Mouse (Mus musculus): Measurements from ENCODE around the gene Nkd1. TPM values are rescaled to one million over a fixed set of nuclear protein-coding genes. Genes with fewer than 3 reads are reported as not detected.
A peak's percentile ranks its signal among the peaks of the same experiment; 100 is the strongest.

Nkd1 gene
- total RNA-seq, 1 experiment: 1.8 TPM

GRCm38 (mm10) chr8:88604065-88605038 is 83.2 kb downstream of the Nkd1 start:
- TF ChIP-seq ZNF384 (IDR thresholded peaks at IDR 0.05; ENCODE audit: low read depth, low read length): no peak
- no peak for TF ChIP-seq MAFK (IDR thresholded peaks at IDR 0.05; ENCODE audit: insufficient read depth, low read depth, low read length)
- no peak for TF ChIP-seq CHD2 (IDR thresholded peaks at IDR 0.05; ENCODE audit: low read depth, low read length)
- TF ChIP-seq ZC3H11A (IDR thresholded peaks at IDR 0.05; ENCODE audit: borderline replicate concordance, low read depth, low read length): no peak
- TF ChIP-seq HCFC1 (IDR thresholded peaks at IDR 0.05; ENCODE audit: borderline replicate concordance, insufficient read depth, low read length): no peak
- in situ Hi-C loops (cut with MboI; ENCODE audit: low sequenced_read_pairs in 2 of 2, unreplicated experiment in 2 of 2): no loop called here
- no peak overlapping the region for H3K27ac ChIP-seq (ENCODE audit: insufficient read depth, low read depth, low read length, poor library complexity, severe bottlenecking)

GRCm38 (mm10) chr8:88605361-88606040 is 84.3 kb downstream of the Nkd1 start:
- Histone ChIP-seq H3K36me3 (ENCODE audit: control insufficient read depth, insufficient read depth, low read length, poor library complexity, severe bottlenecking) (no peaks in the 10 kb centered on the region), H3K4me3 (ENCODE audit: insufficient read depth in 1 of 2, low read depth in 1 of 2, low read length in 2 of 2, poor library complexity in 1 of 2, severe bottlenecking in 1 of 2) (no peak overlapping the region), H3K4me1 (ENCODE audit: control insufficient read depth in 2 of 2, insufficient read depth in 2 of 2, low read length in 2 of 2, poor library complexity in 1 of 2) (peaks cover 1 to 6% of the 10 kb centered on the region in 2 experiments; a peak in 1 of 4 replicates), H3K9me3 (ENCODE audit: control insufficient read depth, insufficient read depth, low read depth, low read length) (no peaks in the 10 kb centered on the region), H3K27ac (ENCODE audit: insufficient read depth, low read depth, low read length, poor library complexity, severe bottlenecking) (no peak overlapping the region), H3K9ac (ENCODE audit: insufficient read depth, low read depth, low read length, poor library complexity, severe bottlenecking) (no peak overlapping the region)
- no peak for DNase-seq (ENCODE audit: low read depth, low spot score)
- no peak for TF ChIP-seq MAFK (IDR thresholded peaks at IDR 0.05; ENCODE audit: insufficient read depth, low read depth, low read length)
- no peak for TF ChIP-seq ZC3H11A (IDR thresholded peaks at IDR 0.05; ENCODE audit: borderline replicate concordance, low read depth, low read length)
- TF ChIP-seq HCFC1 (IDR thresholded peaks at IDR 0.05; ENCODE audit: borderline replicate concordance, insufficient read depth, low read length): no peak
- no peak for TF ChIP-seq CHD2 (IDR thresholded peaks at IDR 0.05; ENCODE audit: low read depth, low read length)
- TF ChIP-seq ZNF384 (IDR thresholded peaks at IDR 0.05; ENCODE audit: low read depth, low read length): no peak
- in situ Hi-C loops (cut with MboI; ENCODE audit: low sequenced_read_pairs in 2 of 2, unreplicated experiment in 2 of 2): no loop called here

More at GRCm38 (mm10) chr8:88604065-88605038, 83.2 kb downstream of the Nkd1 start:
- no peak overlapping the region for H3K4me3 ChIP-seq (ENCODE audit: insufficient read depth in 1 of 2, low read depth in 1 of 2, low read length in 2 of 2, poor library complexity in 1 of 2, severe bottlenecking in 1 of 2)
- H3K9me3 ChIP-seq (ENCODE audit: control insufficient read depth, insufficient read depth, low read depth, low read length): no peaks in the 10 kb centered on the region
- no peak overlapping the region for H3K9ac ChIP-seq (ENCODE audit: insufficient read depth, low read depth, low read length, poor library complexity, severe bottlenecking)
- peaks cover 1 to 5% of the 10 kb centered on the region in 2 experiments; a peak in 1 of 4 replicates for H3K4me1 ChIP-seq (ENCODE audit: control insufficient read depth in 2 of 2, insufficient read depth in 2 of 2, low read length in 2 of 2, poor library complexity in 1 of 2)
- H3K36me3 ChIP-seq (ENCODE audit: control insufficient read depth, insufficient read depth, low read length, poor library complexity, severe bottlenecking): no peaks in the 10 kb centered on the region
- DNase-seq (ENCODE audit: low read depth, low spot score): peak; percentile 85

DNA sequence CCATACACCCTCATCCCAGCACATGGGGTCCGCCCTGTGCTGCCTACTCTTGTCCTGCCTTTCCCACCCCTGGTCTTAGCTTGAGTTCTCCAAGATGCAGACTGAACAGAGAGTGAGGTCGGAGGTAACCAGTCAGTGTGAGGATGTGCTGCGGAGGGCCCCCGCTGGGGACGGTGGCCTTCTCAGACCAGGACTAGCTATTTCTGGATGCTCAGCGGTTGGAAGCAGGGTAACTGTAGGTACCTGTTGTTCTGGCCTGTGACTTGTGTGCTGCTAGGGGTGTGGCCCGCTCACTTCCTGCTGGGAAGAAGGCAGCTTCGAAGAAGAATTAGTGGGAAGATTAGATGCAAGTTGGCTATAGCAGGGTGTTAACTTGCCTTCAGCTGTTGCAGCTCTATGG is 87.9 kb downstream of the Nkd1 start:
- in situ Hi-C loops (cut with MboI; ENCODE audit: low sequenced_read_pairs in 2 of 2, unreplicated experiment in 2 of 2): no loop called here
- Histone ChIP-seq H3K4me1 (ENCODE audit: control insufficient read depth in 2 of 2, insufficient read depth in 2 of 2, low read length in 2 of 2, poor library complexity in 1 of 2) (peaks cover 1 to 6% of the 10 kb centered on the region in 2 experiments; a peak in 1 of 4 replicates), H3K36me3 (ENCODE audit: control insufficient read depth, insufficient read depth, low read length, poor library complexity, severe bottlenecking) (no peaks in the 10 kb centered on the region), H3K27ac (ENCODE audit: insufficient read depth, low read depth, low read length, poor library complexity, severe bottlenecking) (no peak overlapping the region), H3K9me3 (ENCODE audit: control insufficient read depth, insufficient read depth, low read depth, low read length) (no peaks in the 10 kb centered on the region), H3K4me3 (ENCODE audit: insufficient read depth in 1 of 2, low read depth in 1 of 2, low read length in 2 of 2, poor library complexity in 1 of 2, severe bottlenecking in 1 of 2) (no peak overlapping the region; a peak in 1 of 4 replicates), H3K9ac (ENCODE audit: insufficient read depth, low read depth, low read length, poor library complexity, severe bottlenecking) (no peak overlapping the region)
- TF ChIP-seq ZNF384 (IDR thresholded peaks at IDR 0.05; ENCODE audit: low read depth, low read length) (no peak), ZC3H11A (IDR thresholded peaks at IDR 0.05; ENCODE audit: borderline replicate concordance, low read depth, low read length) (no peak), CHD2 (IDR thresholded peaks at IDR 0.05; ENCODE audit: low read depth, low read length) (no peak), MAFK (IDR thresholded peaks at IDR 0.05; ENCODE audit: insufficient read depth, low read depth, low read length) (no peak), HCFC1 (IDR thresholded peaks at IDR 0.05; ENCODE audit: borderline replicate concordance, insufficient read depth, low read length) (no peak)
- no peak for DNase-seq (ENCODE audit: low read depth, low spot score)

DNA sequence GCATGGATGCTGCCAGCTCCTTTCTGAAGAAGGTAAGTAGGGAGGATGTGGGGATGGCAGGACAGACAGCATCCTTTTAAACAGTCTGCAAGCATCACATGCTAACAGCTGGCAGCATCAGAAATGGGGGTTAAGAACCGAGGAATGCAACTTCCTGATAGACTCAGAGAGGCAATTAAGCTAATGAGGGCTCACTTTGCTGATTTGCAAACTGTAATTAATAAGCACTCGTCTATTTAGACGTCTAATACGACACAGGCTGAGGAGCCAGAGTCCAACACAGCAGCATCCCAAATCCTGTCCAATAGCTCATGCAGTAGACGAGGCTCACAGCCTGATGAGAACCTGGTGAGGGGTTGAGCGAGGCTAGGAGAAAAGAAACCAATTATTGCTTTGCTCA is 89.1 kb downstream of the Nkd1 start:
- Histone ChIP-seq H3K9ac (ENCODE audit: insufficient read depth, low read depth, low read length, poor library complexity, severe bottlenecking) (no peak overlapping the region), H3K36me3 (ENCODE audit: control insufficient read depth, insufficient read depth, low read length, poor library complexity, severe bottlenecking) (no peaks in the 10 kb centered on the region), H3K27ac (ENCODE audit: insufficient read depth, low read depth, low read length, poor library complexity, severe bottlenecking) (no peak overlapping the region), H3K4me3 (ENCODE audit: insufficient read depth in 1 of 2, low read depth in 1 of 2, low read length in 2 of 2, poor library complexity in 1 of 2, severe bottlenecking in 1 of 2) (no peak overlapping the region), H3K9me3 (ENCODE audit: control insufficient read depth, insufficient read depth, low read depth, low read length) (no peaks in the 10 kb centered on the region), H3K4me1 (ENCODE audit: control insufficient read depth in 2 of 2, insufficient read depth in 2 of 2, low read length in 2 of 2, poor library complexity in 1 of 2) (peaks cover 1 to 6% of the 10 kb centered on the region in 2 experiments; a peak in 1 of 4 replicates)
- in situ Hi-C loops (cut with MboI; ENCODE audit: low sequenced_read_pairs in 2 of 2, unreplicated experiment in 2 of 2): no loop called here
- DNase-seq (ENCODE audit: low read depth, low spot score): no peak
- TF ChIP-seq ZNF384 (IDR thresholded peaks at IDR 0.05; ENCODE audit: low read depth, low read length) (no peak), ZC3H11A (IDR thresholded peaks at IDR 0.05; ENCODE audit: borderline replicate concordance, low read depth, low read length) (no peak), HCFC1 (IDR thresholded peaks at IDR 0.05; ENCODE audit: borderline replicate concordance, insufficient read depth, low read length) (no peak), CHD2 (IDR thresholded peaks at IDR 0.05; ENCODE audit: low read depth, low read length) (no peak), MAFK (IDR thresholded peaks at IDR 0.05; ENCODE audit: insufficient read depth, low read depth, low read length) (no peak)
